In genomic region chr2:10142472-10143454, GRCm38 (mm10) we compare ENCODE assay signal across 7 mouse cellular contexts. TPM values are rescaled to one million over a fixed set of nuclear protein-coding genes. Genes with fewer than 3 reads are reported as not detected.
A peak's percentile ranks its signal among the peaks of the same experiment; 100 is the strongest.
DNase-seq lines count a peak whose midpoint lies in the region; ATAC-seq and TF ChIP-seq lines count a peak whose summit lies in the region.

No protein-coding gene starts in this region.

- no peaks in the 10 kb centered on the region for H3K4me1 ChIP-seq in intestine, embryonic 15.5 days (replicated peaks)
- no peaks in the 10 kb centered on the region for H3K4me1 ChIP-seq in small intestine, adult 2 months (ENCODE audit: control insufficient read depth, insufficient read depth, insufficient read length, low read length)

- no peak overlapping the region for H3K4me2 ChIP-seq in intestine, embryonic 15.5 days (replicated peaks)

- no peak overlapping the region for H3K4me3 ChIP-seq in intestine, embryonic 15.5 days (replicated peaks)
- H3K4me3 ChIP-seq in small intestine, adult 2 months (ENCODE audit: low read depth, low read length), result no peak overlapping the region

- DNase-seq in cerebellum, postnatal 14 days, result peak; percentile 79 to 84
- DNase-seq in gastrocnemius, adult 18-20 months (ENCODE audit: low spot score), result peak; percentile 81
- peak; percentile 47 to 70 for DNase-seq in left cerebral cortex, postnatal 25 days (ENCODE audit: low spot score in 2 of 2)
- DNase-seq in mesoderm, embryonic 11.5 days (ENCODE audit: low read depth, low spot score), result peak; percentile 84

- no peak for TF ChIP-seq POLR2A in small intestine, adult 2 months (IDR thresholded peaks at IDR 0.05; ENCODE audit: low read depth, low read length)

- intact Hi-C loops in left cerebral cortex, postnatal 25 days (cut with DNase I), result loop anchor here (1.0 to 5.0 kb wide), 4 partner anchors 40 to 146 kb away; no protein-coding TSS in a partner anchor

- no peak overlapping the region for H3K27ac ChIP-seq in intestine, embryonic 15.5 days
- H3K27ac ChIP-seq in small intestine, adult 2 months (ENCODE audit: insufficient read depth, low read depth, low read length), result no peak overlapping the region

- TF ChIP-seq CTCF in small intestine, adult 2 months (IDR thresholded peaks at IDR 0.05; ENCODE audit: extremely low read depth, insufficient read length, insufficient replicate concordance, low read depth, low read length), result peak; percentile 65; the same call in 1 of the 2 replicates

- no peaks in the 10 kb centered on the region for H3K36me3 ChIP-seq in intestine, embryonic 15.5 days
- no peaks in the 10 kb centered on the region for H3K36me3 ChIP-seq in small intestine, adult 2 months (ENCODE audit: control insufficient read depth, insufficient read depth, low read length)

- peak; percentile 100 for ATAC-seq in activated CD4-positive, CD25-positive, alpha-beta regulatory T cell, adult 4 months
- ATAC-seq in intestine, embryonic 15.5 days, result peak; percentile 92

- no peak overlapping the region for H3K9ac ChIP-seq in intestine, embryonic 15.5 days

- H3K27me3 ChIP-seq in intestine, embryonic 15.5 days (replicated peaks), result no peaks in the 10 kb centered on the region
- no peaks in the 10 kb centered on the region for H3K27me3 ChIP-seq in small intestine, adult 2 months (ENCODE audit: control insufficient read depth, insufficient read depth, low read length)

- no peaks in the 10 kb centered on the region for H3K9me3 ChIP-seq in intestine, embryonic 15.5 days

- WGBS in intestine, embryonic 15.5 days, result 40% methylated on average over 8 of the region's 8 CpGs
- WGBS in small intestine, adult 2 months, result 28% methylated on average over 8 of the region's 8 CpGs

RNA-seq across cellular contexts. Expression of gene Itih5, which starts 10.6 kb away (rescaled TPM):
- 10 to 100 TPM in 1 of 2 experiments, 1 to 10 TPM in 1; 9.0 to 15.4 TPM for polyA plus RNA-seq in activated CD4-positive, CD25-positive, alpha-beta regulatory T cell, adult 4 months (2017; shearing (Covaris generic))
- total RNA-seq in gastrocnemius, adult 18-20 months (2021), result 10 to 100 TPM; 10.2 to 12.7 TPM
- 12.1 and 12.2 TPM in 2 replicates for polyA plus RNA-seq in intestine, embryonic 15.5 days (2015; fragmentation: Nextera tagmentation; extraction: Ambion mirVana)
- total RNA-seq in left cerebral cortex, postnatal 25 days (2021), result 10 to 100 TPM; 13.8 to 15.7 TPM
- polyA plus RNA-seq in small intestine, adult 2 months (2012; rRNA removed), result 2.4 and 4.7 TPM in 2 replicates

RNA-seq across cellular contexts. Expression of gene Itih2, which starts 11.6 kb away (rescaled TPM):
- polyA plus RNA-seq in activated CD4-positive, CD25-positive, alpha-beta regulatory T cell, adult 4 months (2017; shearing (Covaris generic)), result not detected
- 1 to 10 TPM in 1 of 2 experiments, under 1 TPM in 1; 0.23 to 1.1 TPM for total RNA-seq in gastrocnemius, adult 18-20 months (2021)
- polyA plus RNA-seq in intestine, embryonic 15.5 days (2015; fragmentation: Nextera tagmentation; extraction: Ambion mirVana), result 4.4 and 5.8 TPM in 2 replicates
- total RNA-seq in left cerebral cortex, postnatal 25 days (2021), result 1 to 10 TPM; 3.2 to 3.5 TPM
- 0.61 TPM in 1 of 2 replicates, not detected in the other for polyA plus RNA-seq in small intestine, adult 2 months (2012; rRNA removed)
